Mouse (Mus musculus) kidney, adult 2 months (tissue): Measurements from ENCODE around the gene Pacrg. TPM values are rescaled to one million over a fixed set of nuclear protein-coding genes. Genes with fewer than 3 reads are reported as not detected.

Source experiments
- DNase-seq: peaks from one replicate; pipeline ENCODE4 v3.0.0; 2021
- H3K27ac ChIP-seq: fragments of 200-500 bp; 2 replicates; pipeline ENCODE4 v1.5.1; 2012; ENCODE audit warnings: low read depth, low read length, control low read depth, inconsistent platforms; ENCODE audit not compliant: insufficient read depth
- H3K27me3 ChIP-seq: fragments of 200-500 bp; replicated peaks from 2 replicates; pipeline ENCODE4 v1.6.1; 2012; ENCODE audit warnings: mild to moderate bottlenecking, moderate library complexity, low read length, inconsistent platforms; ENCODE audit not compliant: control insufficient read depth, insufficient read depth
- H3K36me3 ChIP-seq: fragments of 200-500 bp; 2 replicates; pipeline ENCODE4 v1.6.1; 2012; ENCODE audit warnings: mild to moderate bottlenecking, moderate library complexity, low read length, inconsistent platforms; ENCODE audit not compliant: control insufficient read depth, insufficient read depth
- H3K4me1 ChIP-seq: fragments of 200-500 bp; 2 replicates; pipeline ENCODE4 v1.6.1; 2011; ENCODE audit warnings: low read length; ENCODE audit not compliant: control insufficient read depth, insufficient read depth
- H3K4me3 ChIP-seq: fragments of 200-500 bp; 2 replicates; pipeline ENCODE4 v1.5.1; 2011; ENCODE audit warnings: mild to moderate bottlenecking, low read depth, low read length, control low read depth; ENCODE audit not compliant: insufficient read depth
- CTCF ChIP-seq: fragments of 200-500 bp; conservative IDR thresholded peaks from 2 replicates; pipeline ENCODE4 v1.5.1; 2011; ENCODE audit warnings: low read depth, mild to moderate bottlenecking, control low read depth, low read length, moderate library complexity, mixed read lengths; ENCODE audit not compliant: insufficient read depth, insufficient read length
- POLR2A ChIP-seq: fragments of 200-500 bp; IDR thresholded peaks from one replicate; pipeline ENCODE4 v1.6.1; 2011; ENCODE audit warnings: low read depth, low read length, control low read depth
- WGBS: fragments of 180-500 bp; shearing (Covaris S2); methylation state at CpG from one replicate; pipeline ENCODE4 v1.1.7; 2018; 5-methylcytosine and 5-hydroxymethylcytosine counted together
- polyA plus RNA-seq: library from polyadenylated mRNA; depleted of rRNA; stranded (reverse); fragments of >200 nt; gene quantifications from 2 replicates; pipeline ENCODE4 v1.2.3, GENCODE M21; 2012

Pacrg gene
- polyA plus RNA-seq, 1 experiment = 2.7 TPM

DNA sequence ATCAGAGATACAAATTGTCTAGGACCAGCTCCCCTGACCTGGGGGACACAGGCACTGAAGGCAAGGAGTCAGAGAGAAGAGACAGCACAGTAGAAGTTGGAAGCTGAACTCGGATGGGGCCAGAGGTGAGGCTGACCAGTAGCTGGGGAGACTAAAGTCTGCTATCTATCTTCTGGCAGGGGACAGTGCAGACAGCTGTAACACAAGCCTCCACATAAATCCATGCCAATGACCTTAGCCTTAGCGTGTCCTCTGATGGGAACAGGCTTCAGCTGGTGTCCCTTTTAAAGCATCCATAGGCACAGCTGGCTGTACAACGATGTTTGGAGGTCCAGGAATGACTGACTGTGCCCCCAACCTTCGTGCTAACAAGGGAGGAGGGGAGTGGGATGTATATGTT is 423.1 kb downstream of the Pacrg start:
- Histone ChIP-seq H3K27ac (no peak overlapping the region), H3K4me1 (no peaks in the 10 kb centered on the region), H3K4me3 (no peak overlapping the region), H3K36me3 (no peaks in the 10 kb centered on the region), H3K27me3 (no peaks in the 10 kb centered on the region)
- 44% methylated on average over 4 of the region's 4 CpGs for WGBS
- DNase-seq = no peak
- TF ChIP-seq CTCF = no peak
- TF ChIP-seq POLR2A = no peak

DNA sequence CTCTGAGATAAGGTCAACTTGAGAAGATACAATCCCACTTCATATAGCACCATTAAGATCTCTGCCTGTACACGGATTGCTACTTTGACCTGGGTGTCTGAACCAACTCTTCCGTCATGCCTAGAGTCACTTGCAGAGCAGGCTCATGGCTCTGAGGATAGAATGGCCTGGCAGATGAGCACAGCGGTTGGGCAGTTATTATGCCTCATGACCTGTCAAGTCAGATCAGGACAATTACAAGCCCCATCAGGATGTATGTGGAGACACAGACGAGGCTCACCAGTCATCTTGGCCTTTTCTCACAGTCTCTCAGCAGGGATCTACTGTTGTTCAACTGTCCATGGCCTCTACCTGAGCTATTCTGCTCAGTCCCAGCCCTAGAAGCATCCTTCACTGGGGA is 424.0 kb downstream of the Pacrg start:
- no peak for DNase-seq
- H3K27ac ChIP-seq = no peak overlapping the region
- no peaks in the 10 kb centered on the region for H3K27me3 ChIP-seq
- 96% methylated on average over 4 of the region's 4 CpGs for WGBS
- H3K36me3 ChIP-seq = no peaks in the 10 kb centered on the region
- H3K4me1 ChIP-seq = no peaks in the 10 kb centered on the region
- H3K4me3 ChIP-seq = no peak overlapping the region
- no peak for TF ChIP-seq CTCF
- no peak for TF ChIP-seq POLR2A

DNA sequence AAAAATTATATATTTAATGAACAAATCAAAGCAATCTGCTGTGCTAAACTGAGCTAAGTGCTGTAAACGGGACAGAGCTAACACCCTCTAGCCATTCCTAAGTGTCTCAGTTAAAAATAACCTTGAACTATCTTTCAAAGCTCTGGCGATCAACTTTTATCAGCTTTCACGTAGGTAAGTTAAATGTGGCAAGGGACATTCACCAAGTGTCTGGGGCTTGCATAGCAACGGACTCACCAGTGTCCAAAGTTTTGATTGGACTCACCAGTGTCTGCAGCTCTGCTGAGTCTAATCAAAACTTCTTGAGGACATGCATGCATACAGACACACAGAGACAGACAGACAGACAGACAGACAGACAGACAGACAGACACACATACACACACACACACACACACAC is 425.7 kb downstream of the Pacrg start:
- Histone ChIP-seq H3K4me3 (no peak overlapping the region), H3K36me3 (no peaks in the 10 kb centered on the region), H3K27me3 (no peaks in the 10 kb centered on the region), H3K27ac (no peak overlapping the region), H3K4me1 (no peaks in the 10 kb centered on the region)
- 84% methylated on average over 4 of the region's 4 CpGs for WGBS
- no peak for DNase-seq
- no peak for TF ChIP-seq POLR2A
- no peak for TF ChIP-seq CTCF

DNA sequence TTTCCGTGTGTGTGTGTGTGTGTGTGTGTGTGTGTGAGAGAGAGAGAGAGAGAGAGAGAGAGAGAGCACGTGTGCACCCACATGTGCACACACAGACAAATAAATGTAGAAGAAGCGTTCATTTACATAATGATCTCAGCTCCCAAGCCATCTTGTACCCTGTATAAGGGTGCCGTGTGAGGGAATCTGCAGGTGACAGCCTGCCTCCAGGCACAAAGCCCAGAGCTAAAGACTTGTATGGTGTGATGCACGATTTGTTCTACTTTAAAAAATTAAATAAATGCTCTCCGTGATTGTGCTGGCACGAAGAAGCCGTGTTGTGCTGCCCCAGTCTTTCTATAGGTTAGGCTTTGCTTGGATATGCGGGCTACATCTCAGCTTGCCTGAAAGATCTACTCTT is 426.2 kb downstream of the Pacrg start:
- H3K36me3 ChIP-seq = no peaks in the 10 kb centered on the region
- H3K27ac ChIP-seq = no peak overlapping the region
- DNase-seq = no peak
- H3K4me1 ChIP-seq = no peaks in the 10 kb centered on the region
- no peak overlapping the region for H3K4me3 ChIP-seq
- H3K27me3 ChIP-seq = no peaks in the 10 kb centered on the region
- WGBS = 95% methylated on average over 9 of the region's 9 CpGs
- no peak for TF ChIP-seq POLR2A
- TF ChIP-seq CTCF = no peak

DNA sequence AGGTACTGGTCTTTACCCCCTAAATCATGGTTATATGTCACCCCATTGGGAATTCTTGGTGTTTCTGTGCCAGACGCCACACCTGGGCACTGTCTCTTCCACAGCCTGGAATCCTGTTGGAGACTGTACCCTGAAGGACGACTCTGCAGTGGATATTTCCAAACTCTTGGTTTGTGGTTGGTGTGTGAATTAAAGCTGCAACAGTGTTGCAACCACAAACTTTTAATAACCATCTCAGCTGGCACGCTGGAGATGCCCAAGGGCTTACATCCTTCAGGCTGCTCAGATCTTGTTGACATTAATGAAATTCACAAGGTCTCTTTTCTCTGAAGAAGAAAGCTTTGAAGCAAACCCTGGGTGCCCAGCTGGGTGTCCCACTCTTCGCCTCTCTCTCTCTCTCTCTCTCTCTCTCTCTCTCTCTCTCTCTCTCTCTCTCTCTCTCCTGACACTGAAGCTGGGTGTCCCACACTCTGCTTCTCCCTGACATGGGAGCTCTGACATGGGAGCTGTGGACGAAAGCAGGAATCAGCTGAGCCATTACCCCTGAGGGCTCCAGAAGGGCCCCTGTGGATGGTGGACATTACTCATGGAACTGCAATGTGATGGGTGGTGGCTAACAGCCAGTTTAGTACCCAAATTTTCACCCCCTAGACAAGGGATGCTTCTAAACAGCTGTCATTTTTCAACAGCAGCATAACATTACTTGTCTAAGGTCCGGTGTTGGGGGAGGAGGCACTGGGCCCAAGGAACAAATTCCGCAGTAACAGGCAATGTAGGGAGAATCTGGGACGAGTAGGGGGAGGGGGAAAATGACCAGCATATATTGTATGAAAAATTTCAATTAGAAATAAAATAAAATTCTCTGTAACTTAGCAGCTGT is 429.3 kb downstream of the Pacrg start:
- Histone ChIP-seq H3K4me1 (no peaks in the 10 kb centered on the region), H3K4me3 (no peak overlapping the region), H3K27me3 (no peaks in the 10 kb centered on the region), H3K27ac (no peak overlapping the region), H3K36me3 (no peaks in the 10 kb centered on the region)
- WGBS = 75% methylated on average over 8 of the region's 8 CpGs
- DNase-seq = no peak
- TF ChIP-seq POLR2A = no peak
- no peak for TF ChIP-seq CTCF

DNA sequence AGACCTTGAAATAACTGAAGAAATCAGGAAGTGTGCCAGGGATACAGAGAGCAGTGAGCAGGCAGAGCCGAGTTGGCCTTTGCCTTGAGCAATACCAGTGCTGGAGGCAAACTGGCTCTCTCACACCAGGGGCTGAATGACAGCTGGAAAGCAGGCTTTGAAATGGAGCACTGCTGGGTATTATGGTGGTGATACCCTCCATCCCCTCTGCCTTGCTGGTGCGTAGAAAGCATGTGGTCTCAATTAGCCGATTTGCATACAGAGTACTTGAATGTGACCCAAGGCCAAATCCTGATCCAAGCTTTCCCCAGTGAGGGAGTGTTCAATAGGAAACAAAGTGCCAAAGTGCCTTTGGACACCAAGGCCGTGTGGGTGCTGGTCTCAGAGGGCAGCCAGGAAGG is 431.4 kb downstream of the Pacrg start:
- no peak overlapping the region for H3K27ac ChIP-seq
- no peak overlapping the region for H3K4me3 ChIP-seq
- no peaks in the 10 kb centered on the region for H3K36me3 ChIP-seq
- WGBS = 48% methylated on average over 4 of the region's 4 CpGs
- H3K27me3 ChIP-seq = no peaks in the 10 kb centered on the region
- TF ChIP-seq CTCF = no peak
- no peak for TF ChIP-seq POLR2A
- no peaks in the 10 kb centered on the region for H3K4me1 ChIP-seq
- peak; percentile 54 for DNase-seq

DNA sequence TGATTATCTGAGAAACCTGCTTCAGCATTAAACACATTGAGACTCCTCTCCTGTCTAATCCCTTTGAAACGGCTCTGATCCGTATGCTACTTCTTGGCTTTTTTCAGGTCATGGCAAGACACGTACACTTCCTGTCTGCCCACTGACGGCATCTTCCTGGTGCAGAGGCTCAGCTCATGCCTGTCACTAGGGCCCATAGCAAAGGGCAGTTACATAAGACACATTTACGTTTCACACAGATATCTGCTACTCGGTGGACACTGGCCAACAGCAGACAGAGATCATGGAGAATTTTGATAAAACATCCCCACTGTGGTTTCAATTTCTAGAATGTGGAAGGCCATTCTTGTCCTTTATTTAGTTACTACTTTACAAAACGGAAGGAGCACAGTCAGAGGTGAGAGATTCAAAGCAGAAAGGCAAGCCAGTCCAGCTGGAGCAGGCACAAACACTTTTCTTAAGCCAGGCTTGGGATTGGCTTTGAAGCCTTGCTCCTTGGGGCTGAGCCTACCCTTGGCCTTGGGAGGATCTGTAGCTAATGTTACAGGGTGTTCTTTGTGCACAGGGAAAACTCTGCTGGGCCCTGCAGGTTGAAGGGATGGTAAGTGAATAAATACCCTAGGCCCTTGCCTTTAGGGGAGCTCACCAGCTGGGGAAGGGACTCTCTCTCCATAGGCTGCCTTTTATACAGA is 432.9 kb downstream of the Pacrg start:
- no peak for DNase-seq
- H3K36me3 ChIP-seq = no peaks in the 10 kb centered on the region
- no peak overlapping the region for H3K4me3 ChIP-seq
- no peak overlapping the region for H3K27ac ChIP-seq
- no peak for TF ChIP-seq CTCF
- no peak for TF ChIP-seq POLR2A
- no peaks in the 10 kb centered on the region for H3K27me3 ChIP-seq
- WGBS = 65% methylated on average over 7 of the region's 7 CpGs
- H3K4me1 ChIP-seq = no peaks in the 10 kb centered on the region
